Mouse (Mus musculus) lung, embryonic 15.5 days (tissue): ENCODE results near the gene Dgkg. TPM values are rescaled to one million over a fixed set of nuclear protein-coding genes. Genes with fewer than 3 reads are reported as not detected.

Experiments
- ATAC-seq: fragments of 200-750 bp; cut with Nextera tagmentation; 2 replicates; pipeline ENCODE4 v1.8.0; 2017; ENCODE audit warnings: moderate number of reproducible peaks, borderline replicate concordance; ENCODE audit not compliant: low FRiP score, low TSS enrichment; ENCODE audit errors: extremely low read depth
- H3K27ac ChIP-seq: fragments of 300-500 bp; sonication (generic); 2 replicates; pipeline ENCODE4 v1.5.1; 2015; ENCODE audit warnings: moderate library complexity, mild to moderate bottlenecking, inconsistent platforms
- H3K27me3 ChIP-seq: fragments of 300-500 bp; sonication (generic); 2 replicates; pipeline ENCODE4 v1.6.1; 2015; ENCODE audit warnings: inconsistent platforms
- H3K36me3 ChIP-seq: fragments of 300-500 bp; sonication (generic); 2 replicates; pipeline ENCODE4 v1.6.1; 2015; ENCODE audit warnings: inconsistent platforms
- H3K4me1 ChIP-seq: fragments of 300-500 bp; sonication (generic); 2 replicates; pipeline ENCODE4 v1.6.1; 2015; ENCODE audit warnings: inconsistent platforms
- H3K4me2 ChIP-seq: fragments of 300-500 bp; sonication (generic); 2 replicates; pipeline ENCODE4 v1.6.1; 2015; ENCODE audit warnings: inconsistent platforms, mild to moderate bottlenecking, moderate library complexity
- H3K4me3 ChIP-seq: fragments of 300-500 bp; sonication (generic); 2 replicates; pipeline ENCODE4 v1.5.1; 2015; ENCODE audit warnings: mild to moderate bottlenecking, inconsistent platforms
- H3K9ac ChIP-seq: fragments of 300-500 bp; sonication (generic); 2 replicates; pipeline ENCODE4 v1.6.1; 2015; ENCODE audit warnings: inconsistent platforms
- H3K9me3 ChIP-seq: fragments of 300-500 bp; sonication (generic); 2 replicates; pipeline ENCODE4 v1.6.1; 2016; ENCODE audit warnings: inconsistent platforms
- WGBS: fragments of 180-500 bp; shearing (Covaris S2); methylation state at CpG from one replicate; pipeline ENCODE4 v1.1.7; 2015; 5-methylcytosine and 5-hydroxymethylcytosine counted together
- polyA plus RNA-seq: library from polyadenylated mRNA; unstranded; fragments of >200 nt; fragmentation: Nextera tagmentation; extraction: Ambion mirVana; gene quantifications from 2 replicates; pipeline ENCODE4 v1.2.1, GENCODE M21; 2015

The Dgkg gene
- polyA plus RNA-seq, 1 experiment from 2014 or later, result 0.79 TPM

DNA sequence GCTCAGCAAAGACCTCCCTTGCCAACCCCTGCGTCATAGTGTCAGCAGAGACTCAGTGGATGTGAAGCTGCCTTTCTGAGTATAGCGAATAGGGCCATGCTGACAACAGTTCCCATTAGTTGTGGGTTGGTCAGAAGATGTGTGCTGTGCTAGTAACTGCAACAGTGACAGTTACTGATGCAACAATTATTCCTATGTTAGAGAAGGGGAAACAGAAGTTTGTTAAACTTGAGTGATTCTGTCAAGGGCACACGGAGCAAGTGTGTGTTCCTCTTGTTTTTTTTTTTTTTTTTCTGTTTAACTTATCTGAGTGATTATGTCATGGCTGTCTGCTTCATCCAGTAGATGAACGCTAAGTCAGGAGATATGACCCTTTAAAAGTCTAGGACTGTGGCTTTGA lies 41.2 kb downstream of the Dgkg start:
- Histone ChIP-seq H3K9ac (no peak overlapping the region), H3K4me3 (no peak overlapping the region), H3K27ac (no peak overlapping the region), H3K27me3 (peaks cover 30% of the 10 kb centered on the region), H3K4me2 (no peak overlapping the region), H3K36me3 (no peaks in the 10 kb centered on the region), H3K9me3 (no peaks in the 10 kb centered on the region), H3K4me1 (no peaks in the 10 kb centered on the region)
- ATAC-seq, result no peak
- 57% methylated on average over 4 of the region's 4 CpGs for WGBS

DNA sequence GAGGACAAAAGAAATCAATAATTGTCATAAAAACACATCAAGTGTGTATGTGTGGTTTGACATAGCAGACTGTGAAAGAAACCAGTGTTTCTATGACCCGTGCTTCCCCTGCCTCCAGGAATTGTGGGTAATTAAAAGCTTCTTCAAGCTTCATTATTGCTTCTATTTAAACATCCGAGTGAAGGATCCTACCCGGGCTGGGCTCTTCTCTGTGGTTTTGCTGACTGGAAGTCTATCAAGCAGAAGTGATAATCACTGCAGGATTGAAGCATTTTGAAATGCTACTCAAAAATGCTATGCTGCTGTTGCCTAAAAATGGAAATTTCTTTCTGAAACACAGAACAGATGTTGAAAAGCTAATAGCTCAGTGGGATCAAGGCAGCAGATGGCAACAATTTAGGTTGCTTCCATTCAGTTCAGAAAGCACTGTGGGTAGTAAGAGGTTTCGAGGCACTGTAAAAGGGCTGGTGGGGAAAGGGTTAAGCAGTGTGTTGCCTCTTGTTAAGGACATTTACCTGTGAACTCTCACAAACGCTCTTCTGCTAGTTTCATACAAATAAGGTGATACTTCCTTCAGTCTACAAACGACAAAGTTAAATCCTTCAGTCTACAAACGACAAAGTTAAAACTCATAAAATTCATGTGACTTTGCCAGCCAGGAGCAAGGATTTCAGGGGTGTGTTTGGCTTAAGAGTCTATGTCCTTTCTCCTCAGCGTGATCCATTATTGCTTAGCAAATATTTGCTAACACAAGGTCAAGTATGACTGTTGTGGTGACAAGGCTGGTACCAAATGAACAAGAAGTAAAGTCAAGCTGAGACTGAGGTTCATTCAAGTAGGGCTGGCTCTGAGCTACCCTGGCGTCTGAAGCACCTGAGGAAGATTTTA lies 43.6 kb downstream of the Dgkg start:
- H3K27me3 ChIP-seq, result peaks cover 25% of the 10 kb centered on the region

DNA sequence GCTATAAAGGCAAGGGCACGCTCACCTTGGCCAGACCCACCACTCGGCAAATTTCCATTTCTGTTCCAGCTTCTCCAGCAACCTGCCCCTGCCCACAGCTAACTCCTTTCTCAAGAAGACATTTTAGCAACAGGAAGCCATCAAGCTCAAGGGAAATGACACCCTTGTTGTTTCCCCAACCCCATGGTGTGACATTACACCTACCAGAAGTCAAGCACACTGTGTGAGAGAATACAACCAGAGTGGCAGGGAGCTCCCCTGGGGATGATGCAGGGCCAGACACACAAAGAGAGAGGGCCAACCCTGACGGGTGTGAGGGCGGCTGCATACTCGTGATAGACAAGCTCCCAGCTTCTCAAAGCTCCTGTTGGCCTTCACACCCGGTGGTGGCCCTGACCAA lies 49.0 kb downstream of the Dgkg start:
- Histone ChIP-seq H3K27me3 (peaks cover 23% of the 10 kb centered on the region), H3K4me2 (no peak overlapping the region), H3K36me3 (no peaks in the 10 kb centered on the region), H3K4me1 (no peaks in the 10 kb centered on the region), H3K9me3 (no peaks in the 10 kb centered on the region), H3K9ac (no peak overlapping the region), H3K4me3 (no peak overlapping the region), H3K27ac (no peak overlapping the region)
- 39% methylated on average over 6 of the region's 6 CpGs for WGBS
- no peak for ATAC-seq

More for the DNA sequence above, 43.6 kb downstream of the Dgkg start:
- Histone ChIP-seq H3K4me3 (no peak overlapping the region), H3K4me2 (no peak overlapping the region), H3K9me3 (no peaks in the 10 kb centered on the region), H3K27ac (no peak overlapping the region), H3K36me3 (no peaks in the 10 kb centered on the region), H3K4me1 (no peaks in the 10 kb centered on the region), H3K9ac (no peak overlapping the region)
- no peak for ATAC-seq
- WGBS, result 53% methylated on average over 9 of the region's 9 CpGs

DNA sequence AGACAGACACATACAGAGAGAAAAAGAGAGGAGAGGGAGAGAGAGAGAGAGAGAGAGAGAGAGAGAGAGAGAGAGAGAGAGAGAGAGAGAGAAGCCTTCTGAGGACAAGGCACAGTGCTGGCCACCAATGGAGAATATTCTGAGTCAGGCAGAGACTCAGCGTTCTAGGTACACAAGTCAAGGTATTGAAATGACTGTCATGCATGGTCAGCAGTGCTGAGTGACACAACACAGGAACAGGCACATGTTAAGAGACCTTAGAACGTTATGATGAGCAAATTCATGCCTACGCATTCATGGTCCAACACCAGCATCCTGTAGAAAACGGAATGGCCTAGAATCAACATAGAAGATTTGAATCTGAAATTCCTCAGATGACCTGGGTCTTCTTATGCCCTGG lies 50.0 kb downstream of the Dgkg start:
- H3K9ac ChIP-seq, result no peak overlapping the region
- H3K27me3 ChIP-seq, result peaks cover 23% of the 10 kb centered on the region
- 82% methylated on average over 4 of the region's 4 CpGs for WGBS
- H3K9me3 ChIP-seq, result no peaks in the 10 kb centered on the region
- no peak for ATAC-seq
- no peak overlapping the region for H3K27ac ChIP-seq
- no peaks in the 10 kb centered on the region for H3K36me3 ChIP-seq
- H3K4me1 ChIP-seq, result no peaks in the 10 kb centered on the region
- no peak overlapping the region for H3K4me2 ChIP-seq
- H3K4me3 ChIP-seq, result no peak overlapping the region

DNA sequence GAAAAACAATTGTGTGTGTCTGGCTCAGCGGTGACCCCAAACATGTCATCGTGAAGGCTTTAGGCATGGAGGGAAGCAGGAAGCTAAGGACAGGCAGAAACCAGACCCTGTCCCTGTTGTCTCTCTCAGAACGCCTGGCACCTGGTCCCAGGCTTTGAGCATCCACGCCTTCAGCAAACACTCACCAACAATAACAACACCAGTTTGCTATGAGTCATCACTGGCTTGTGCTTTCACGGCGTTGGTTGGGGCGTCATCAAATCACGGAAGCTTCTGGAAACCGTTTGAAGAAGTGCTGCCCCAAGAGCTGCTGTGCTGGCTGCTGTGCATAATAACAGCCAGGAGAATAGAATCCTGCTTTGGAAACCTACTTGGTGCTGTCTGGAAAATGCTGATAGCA lies 54.6 kb downstream of the Dgkg start:
- no peak for ATAC-seq
- H3K9ac ChIP-seq, result no peak overlapping the region
- 67% methylated on average over 9 of the region's 9 CpGs for WGBS

DNA sequence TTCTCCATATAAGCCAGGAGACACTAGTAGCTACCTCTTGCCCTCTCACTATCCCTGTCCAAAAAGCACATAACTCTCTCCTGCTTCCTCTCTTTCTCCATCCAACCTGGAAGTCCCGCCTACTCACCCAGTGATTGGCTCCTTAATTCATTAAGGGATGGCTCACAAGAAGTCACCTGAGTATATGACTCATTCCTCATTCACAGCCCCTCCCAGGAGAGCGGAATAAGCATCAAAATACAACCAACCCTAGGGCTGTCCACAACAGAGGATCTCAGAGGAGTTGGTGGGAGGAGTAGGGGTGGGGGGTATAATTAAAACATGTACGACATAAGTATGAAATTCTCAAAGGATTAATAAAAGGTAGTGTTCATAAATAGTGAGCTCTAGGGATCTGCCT lies 55.3 kb downstream of the Dgkg start:
- no peak for ATAC-seq
- no peak overlapping the region for H3K9ac ChIP-seq
- no peak overlapping the region for H3K4me2 ChIP-seq
- H3K4me1 ChIP-seq, result no peaks in the 10 kb centered on the region
- H3K27me3 ChIP-seq, result peaks cover 15% of the 10 kb centered on the region; the same call in 1 of the 2 replicates
- no peak overlapping the region for H3K27ac ChIP-seq
- H3K36me3 ChIP-seq, result no peaks in the 10 kb centered on the region
- WGBS, result 87% methylated on average over 3 of the region's 3 CpGs
- H3K9me3 ChIP-seq, result no peaks in the 10 kb centered on the region
- no peak overlapping the region for H3K4me3 ChIP-seq

More for the DNA sequence above, 54.6 kb downstream of the Dgkg start:
- H3K27ac ChIP-seq, result no peak overlapping the region
- no peak overlapping the region for H3K4me2 ChIP-seq
- H3K9me3 ChIP-seq, result no peaks in the 10 kb centered on the region
- no peaks in the 10 kb centered on the region for H3K36me3 ChIP-seq
- H3K27me3 ChIP-seq, result peaks cover 15% of the 10 kb centered on the region; the same call in 1 of the 2 replicates
- H3K4me1 ChIP-seq, result no peaks in the 10 kb centered on the region
- H3K4me3 ChIP-seq, result no peak overlapping the region

DNA sequence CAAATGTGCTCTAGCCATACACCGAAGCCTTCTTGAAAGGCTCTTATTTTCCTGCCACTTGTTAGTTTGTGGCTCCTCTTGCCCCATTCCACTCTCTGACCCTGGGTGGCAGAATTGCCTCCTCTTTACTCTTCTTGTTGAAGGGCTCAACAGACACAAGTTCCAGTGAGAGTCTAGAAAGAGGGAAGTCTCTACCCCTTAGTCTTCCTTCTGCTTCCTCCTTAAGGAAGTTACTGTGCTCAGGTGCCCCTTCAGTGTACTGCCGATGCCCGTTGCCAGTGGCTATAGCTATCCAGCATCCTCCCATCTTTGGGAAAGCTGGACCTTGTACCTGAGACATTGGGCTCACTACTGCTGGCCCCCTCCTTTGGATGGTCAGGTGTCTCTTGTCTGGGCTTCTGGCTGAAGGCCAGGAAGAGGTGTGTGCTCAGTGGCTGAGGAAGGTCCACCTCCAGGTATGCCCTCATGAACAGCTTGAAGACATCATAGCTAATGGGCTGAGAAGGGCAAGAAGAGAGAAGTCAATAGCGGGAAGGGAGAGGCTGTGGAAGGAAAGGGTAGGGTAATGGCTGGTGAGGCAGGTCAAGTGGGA lies 56.8 kb downstream of the Dgkg start:
- no peak overlapping the region for H3K27ac ChIP-seq
- peaks cover 7% of the 10 kb centered on the region; the same call in 1 of the 2 replicates for H3K27me3 ChIP-seq
- no peaks in the 10 kb centered on the region for H3K4me1 ChIP-seq
- no peak overlapping the region for H3K4me3 ChIP-seq
- H3K36me3 ChIP-seq, result no peaks in the 10 kb centered on the region
- ATAC-seq, result no peak
- no peaks in the 10 kb centered on the region for H3K9me3 ChIP-seq
- WGBS, result 71% methylated on average over 4 of the region's 4 CpGs
- no peak overlapping the region for H3K4me2 ChIP-seq
- H3K9ac ChIP-seq, result no peak overlapping the region

DNA sequence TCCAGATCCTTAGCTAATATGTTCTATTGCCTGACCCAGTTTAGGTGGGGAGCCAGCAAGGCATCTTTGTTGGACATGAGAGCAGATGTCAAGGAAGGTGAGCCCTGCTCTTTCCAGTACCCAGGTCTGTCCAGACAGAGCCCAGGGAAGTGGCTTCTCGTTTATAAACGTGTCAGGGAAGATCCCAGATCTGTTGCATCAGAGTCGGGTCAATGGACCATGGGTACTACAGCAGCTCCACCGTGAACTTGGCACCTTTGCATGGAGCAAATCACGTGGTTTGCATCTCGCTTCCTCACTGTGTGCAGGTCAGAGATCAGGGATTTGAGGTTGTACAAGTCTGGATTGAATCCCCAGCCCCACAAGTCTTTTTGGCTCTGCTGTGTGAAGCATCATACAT lies 58.3 kb downstream of the Dgkg start:
- ATAC-seq, result no peak
- Histone ChIP-seq H3K4me2 (no peak overlapping the region), H3K27ac (no peak overlapping the region), H3K4me1 (no peaks in the 10 kb centered on the region), H3K36me3 (no peaks in the 10 kb centered on the region), H3K27me3 (peaks cover 4% of the 10 kb centered on the region; the same call in 1 of the 2 replicates), H3K9ac (no peak overlapping the region), H3K4me3 (no peak overlapping the region), H3K9me3 (no peaks in the 10 kb centered on the region)
- WGBS, result 67% methylated on average over 6 of the region's 6 CpGs

DNA sequence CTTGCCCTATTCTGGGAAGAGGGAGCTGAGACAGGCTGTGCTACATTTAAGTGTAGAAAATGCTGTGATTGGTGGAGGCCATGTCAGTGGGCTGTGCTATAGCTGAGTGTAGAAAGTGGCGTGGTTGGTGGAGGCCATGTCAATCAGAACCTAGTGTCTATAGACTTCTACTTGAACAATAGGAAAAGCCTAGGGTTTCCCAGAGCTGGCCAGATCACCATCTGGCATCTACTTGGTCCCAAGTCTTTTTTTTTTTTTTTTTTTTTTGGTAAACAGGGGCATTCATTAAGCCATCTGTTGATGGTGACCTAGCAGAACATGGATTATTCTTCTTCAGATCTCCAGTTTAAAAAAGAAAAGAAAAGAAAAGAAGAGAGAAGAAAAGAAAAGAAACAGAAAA lies 60.6 kb downstream of the Dgkg start:
- H3K36me3 ChIP-seq, result no peaks in the 10 kb centered on the region
- H3K4me1 ChIP-seq, result no peaks in the 10 kb centered on the region
- ATAC-seq, result no peak
- H3K27ac ChIP-seq, result no peak overlapping the region
- H3K4me2 ChIP-seq, result no peak overlapping the region
- H3K27me3 ChIP-seq, result no peaks in the 10 kb centered on the region
- 83% methylated on average over 1 of the region's 1 CpGs for WGBS
- H3K9me3 ChIP-seq, result no peaks in the 10 kb centered on the region
- no peak overlapping the region for H3K4me3 ChIP-seq
- H3K9ac ChIP-seq, result no peak overlapping the region

DNA sequence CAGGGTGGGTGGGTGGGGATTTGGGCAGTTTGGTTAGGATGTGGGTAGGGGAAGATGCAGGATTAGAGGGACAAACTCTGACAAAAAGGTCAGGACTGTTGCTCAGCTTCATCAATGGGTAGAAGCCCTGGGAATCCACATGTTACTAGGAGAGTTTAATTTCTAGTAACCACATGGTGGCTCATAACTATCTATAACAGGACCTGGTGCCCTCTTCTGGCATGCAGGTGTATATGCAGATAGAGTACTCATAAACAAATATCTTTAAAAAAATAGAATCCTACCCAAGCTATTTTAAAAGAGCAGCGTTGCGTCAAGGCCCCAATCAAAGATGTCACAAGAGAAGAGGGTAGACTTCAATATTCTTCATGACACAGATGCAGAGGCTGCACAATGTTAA lies 63.1 kb downstream of the Dgkg start:
- H3K9ac ChIP-seq, result no peak overlapping the region
- no peaks in the 10 kb centered on the region for H3K4me1 ChIP-seq
- H3K27me3 ChIP-seq, result no peaks in the 10 kb centered on the region
- no peak overlapping the region for H3K4me2 ChIP-seq
- H3K27ac ChIP-seq, result no peak overlapping the region
- no peak for ATAC-seq
- H3K4me3 ChIP-seq, result no peak overlapping the region
- H3K36me3 ChIP-seq, result no peaks in the 10 kb centered on the region
- H3K9me3 ChIP-seq, result no peaks in the 10 kb centered on the region
- WGBS, result 85% methylated on average over 2 of the region's 2 CpGs

DNA sequence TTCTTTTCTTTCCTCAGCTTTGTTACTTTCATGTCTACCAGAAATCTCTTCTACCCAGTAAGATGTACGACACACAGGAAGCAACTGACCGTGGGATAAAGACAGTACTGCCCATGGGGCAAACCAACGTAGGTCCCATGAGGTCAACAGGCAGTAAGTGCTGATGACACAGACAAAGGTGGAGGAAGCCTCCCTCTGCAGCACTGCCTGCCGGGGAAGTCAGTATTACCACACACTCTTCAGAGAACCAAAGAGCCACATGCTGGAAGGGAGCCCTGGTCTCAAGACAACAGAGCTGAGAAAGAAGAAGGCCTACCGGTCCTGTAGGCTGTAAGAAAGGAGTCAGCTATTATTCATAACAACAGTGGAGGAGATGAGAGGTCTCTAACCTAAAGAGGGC lies 67.4 kb downstream of the Dgkg start:
- H3K4me1 ChIP-seq, result no peaks in the 10 kb centered on the region
- no peak overlapping the region for H3K9ac ChIP-seq
- H3K27me3 ChIP-seq, result no peaks in the 10 kb centered on the region
- H3K36me3 ChIP-seq, result no peaks in the 10 kb centered on the region
- no peaks in the 10 kb centered on the region for H3K9me3 ChIP-seq
- 77% methylated on average over 5 of the region's 5 CpGs for WGBS
- no peak overlapping the region for H3K4me3 ChIP-seq
- no peak for ATAC-seq
- H3K27ac ChIP-seq, result no peak overlapping the region
- no peak overlapping the region for H3K4me2 ChIP-seq

DNA sequence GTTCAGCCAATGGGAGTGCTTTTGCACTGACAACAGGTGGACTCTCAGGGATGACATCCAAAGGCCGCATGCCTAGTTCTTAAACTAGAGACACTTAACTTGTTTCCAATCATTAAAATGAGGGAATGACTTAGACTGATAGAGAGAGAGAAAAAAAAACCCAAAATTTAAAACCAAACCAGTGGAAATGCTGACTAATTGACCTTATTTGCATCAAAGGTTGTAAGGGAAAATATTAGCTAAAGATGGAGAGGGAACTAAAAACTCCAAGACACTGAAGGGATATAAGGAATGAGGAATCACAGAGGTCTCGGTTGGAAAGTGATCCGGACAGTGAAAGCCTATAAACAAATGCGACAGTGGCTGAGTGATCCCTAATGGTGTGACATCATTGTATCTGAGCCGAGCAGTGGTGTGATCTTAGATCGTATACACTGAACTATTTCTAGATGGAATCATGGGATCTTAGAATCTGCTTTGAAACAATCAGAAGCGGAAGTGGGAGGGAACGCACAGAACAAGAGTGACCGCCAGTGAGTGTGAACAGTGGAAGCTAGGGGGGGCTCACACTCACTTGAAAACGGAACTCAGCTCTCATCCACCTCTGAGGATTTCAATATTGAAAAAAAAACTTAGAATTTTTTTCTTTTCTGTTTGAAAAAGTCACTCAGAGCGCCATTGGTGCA lies 70.7 kb downstream of the Dgkg start:
- H3K9me3 ChIP-seq, result no peaks in the 10 kb centered on the region
- no peak for ATAC-seq
- H3K27me3 ChIP-seq, result no peaks in the 10 kb centered on the region
- H3K27ac ChIP-seq, result no peak overlapping the region
- H3K4me1 ChIP-seq, result 0 out of 2 replicates have a peak, but pooled peaks cover 6% of the 10 kb centered on the region
- no peak overlapping the region for H3K9ac ChIP-seq
- H3K36me3 ChIP-seq, result no peaks in the 10 kb centered on the region
- WGBS, result 66% methylated on average over 11 of the region's 11 CpGs
- no peak overlapping the region for H3K4me2 ChIP-seq
- H3K4me3 ChIP-seq, result no peak overlapping the region
